Mouse (Mus musculus): ENCODE results near the gene Uba1. TPM values are rescaled to one million over a fixed set of nuclear protein-coding genes. Genes with fewer than 3 reads are reported as not detected.
"Not testable (repeated sequence)": the region's sequence is repeated elsewhere in the genome, so short reads cannot be mapped to it uniquely, and the experiment has no call there.

The Uba1 gene
- polyA plus RNA-seq, 1 experiment from 2014 or later = 279 TPM

- Histone ChIP-seq H3K4me1 (ENCODE audit: control insufficient read depth, insufficient read depth, low read length) (no peaks in the 10 kb centered on the region), H3K9ac (ENCODE audit: low read length) (no peak overlapping the region), H3K27ac (ENCODE audit: low read depth, low read length) (no peak overlapping the region), H3K27me3 (ENCODE audit: control insufficient read depth, insufficient read depth, low read length) (no peaks in the 10 kb centered on the region), H3K36me3 (ENCODE audit: control insufficient read depth, insufficient read depth, low read length) (no peaks in the 10 kb centered on the region; the same call in 1 of the 2 replicates), H3K4me3 (ENCODE audit: low read depth, low read length) (no peak overlapping the region), H3K9me3 (ENCODE audit: control insufficient read depth, low read length) (no peaks in the 10 kb centered on the region), H3K4me2 (no peak overlapping the region)
- 91% methylated on average over 4 of the region's 4 CpGs for WGBS
- DNase-seq (ENCODE audit: low spot score, missing footprints) (no peak), ATAC-seq (ENCODE audit: low FRiP score) (no peak)
Observed at GRCm38 (mm10) chrX:20695842-20696241, 37.7 kb downstream of the Uba1 start.

GRCm38 (mm10) chrX:20703741-20704290 lies 45.7 kb downstream of the Uba1 start, which contains the start of gene Usp11:
Gene Usp11 (plus strand): TSS chrX:20703906.
- H3K36me3 ChIP-seq (ENCODE audit: control insufficient read depth, insufficient read depth, low read length) = no peaks in the 10 kb centered on the region; the same call in 1 of the 2 replicates

GRCm38 (mm10) chrX:20704295-20705082 lies 46.4 kb downstream of the Uba1 start:
- peak overlapping the region; percentile 42 for H3K4me2 ChIP-seq
- H3K4me3 ChIP-seq (ENCODE audit: low read depth, low read length) = peak overlapping the region; percentile 60
- H3K27me3 ChIP-seq (ENCODE audit: control insufficient read depth, insufficient read depth, low read length) = no peaks in the 10 kb centered on the region
- ATAC-seq (ENCODE audit: low FRiP score) = peak; percentile 95
- WGBS = 12% methylated on average over 32 of the region's 32 CpGs
- no peaks in the 10 kb centered on the region for H3K9me3 ChIP-seq (ENCODE audit: control insufficient read depth, low read length)
- peak overlapping the region; percentile 86 for H3K27ac ChIP-seq (ENCODE audit: low read depth, low read length)
- no peaks in the 10 kb centered on the region for H3K4me1 ChIP-seq (ENCODE audit: control insufficient read depth, insufficient read depth, low read length)
- peak overlapping the region; percentile 73 for H3K9ac ChIP-seq (ENCODE audit: low read length)
- peak; percentile 87 for DNase-seq (ENCODE audit: low spot score, missing footprints)
- H3K36me3 ChIP-seq (ENCODE audit: control insufficient read depth, insufficient read depth, low read length) = no peaks in the 10 kb centered on the region

More at GRCm38 (mm10) chrX:20703741-20704290, 45.7 kb downstream of the Uba1 start, which contains the start of gene Usp11:
- Histone ChIP-seq H3K4me2 (peak within 1 kb of the TSS; percentile 42), H3K4me1 (ENCODE audit: control insufficient read depth, insufficient read depth, low read length) (no peaks in the 10 kb centered on the region), H3K4me3 (ENCODE audit: low read depth, low read length) (peak within 1 kb of the TSS; percentile 60), H3K27ac (ENCODE audit: low read depth, low read length) (peak within 1 kb of the TSS; percentile 86), H3K9ac (ENCODE audit: low read length) (peak within 1 kb of the TSS; percentile 73), H3K9me3 (ENCODE audit: control insufficient read depth, low read length) (no peaks in the 10 kb centered on the region), H3K27me3 (ENCODE audit: control insufficient read depth, insufficient read depth, low read length) (no peaks in the 10 kb centered on the region)
- DNase-seq (ENCODE audit: low spot score, missing footprints) (peak; percentile 93), ATAC-seq (ENCODE audit: low FRiP score) (peak; percentile 77)
- WGBS = 16% methylated on average over 32 of the region's 32 CpGs

- no peak for ATAC-seq (ENCODE audit: low FRiP score)
- Histone ChIP-seq H3K27ac (ENCODE audit: low read depth, low read length) (no peak overlapping the region), H3K36me3 (ENCODE audit: control insufficient read depth, insufficient read depth, low read length) (no peaks in the 10 kb centered on the region), H3K4me2 (peak overlapping the region; percentile 42), H3K9me3 (ENCODE audit: control insufficient read depth, low read length) (no peaks in the 10 kb centered on the region), H3K27me3 (ENCODE audit: control insufficient read depth, insufficient read depth, low read length) (no peaks in the 10 kb centered on the region), H3K9ac (ENCODE audit: low read length) (no peak overlapping the region), H3K4me1 (ENCODE audit: control insufficient read depth, insufficient read depth, low read length) (no peaks in the 10 kb centered on the region), H3K4me3 (ENCODE audit: low read depth, low read length) (peak overlapping the region; percentile 60)
- DNase-seq (ENCODE audit: low spot score, missing footprints) = no peak
- WGBS = 34% methylated on average over 3 of the region's 3 CpGs
Observed at GRCm38 (mm10) chrX:20705083-20705402, 46.9 kb downstream of the Uba1 start.

- H3K36me3 ChIP-seq (ENCODE audit: control insufficient read depth, insufficient read depth, low read length) = no peaks in the 10 kb centered on the region
- no peak overlapping the region for H3K4me2 ChIP-seq
- WGBS = 74% methylated on average over 5 of the region's 5 CpGs
- no peak overlapping the region for H3K9ac ChIP-seq (ENCODE audit: low read length)
- DNase-seq (ENCODE audit: low spot score, missing footprints) = no peak
- H3K4me3 ChIP-seq (ENCODE audit: low read depth, low read length) = no peak overlapping the region
- no peaks in the 10 kb centered on the region for H3K4me1 ChIP-seq (ENCODE audit: control insufficient read depth, insufficient read depth, low read length)
- no peaks in the 10 kb centered on the region for H3K9me3 ChIP-seq (ENCODE audit: control insufficient read depth, low read length)
- H3K27me3 ChIP-seq (ENCODE audit: control insufficient read depth, insufficient read depth, low read length) = no peaks in the 10 kb centered on the region
- ATAC-seq (ENCODE audit: low FRiP score) = no peak
- no peak overlapping the region for H3K27ac ChIP-seq (ENCODE audit: low read depth, low read length)
Observed at GRCm38 (mm10) chrX:20728681-20729080, 70.6 kb downstream of the Uba1 start.

GRCm38 (mm10) chrX:20730048-20730447 lies 71.9 kb downstream of the Uba1 start:
- not testable (repeated sequence) for DNase-seq (ENCODE audit: low spot score, missing footprints); ATAC-seq (ENCODE audit: low FRiP score)
- WGBS = 52% methylated on average over 10 of the region's 10 CpGs

More at GRCm38 (mm10) chrX:20730048-20730447, 71.9 kb downstream of the Uba1 start:
- H3K27ac ChIP-seq (ENCODE audit: low read depth, low read length); H3K9me3 ChIP-seq (ENCODE audit: control insufficient read depth, low read length); H3K36me3 ChIP-seq (ENCODE audit: control insufficient read depth, insufficient read depth, low read length); H3K27me3 ChIP-seq (ENCODE audit: control insufficient read depth, insufficient read depth, low read length); H3K4me1 ChIP-seq (ENCODE audit: control insufficient read depth, insufficient read depth, low read length); H3K4me3 ChIP-seq (ENCODE audit: low read depth, low read length); H3K9ac ChIP-seq (ENCODE audit: low read length); H3K4me2 ChIP-seq: not testable (repeated sequence)

Other genes with a start within 250 kb of the Uba1 start
- gene Jade3, start 232.6 kb upstream of the Uba1 start, polyA plus RNA-seq (2014; fragmentation: Nextera tagmentation; extraction: Ambion mirVana) = 9.6 and 10.7 TPM in 2 replicates
- 0.08 and 0.48 TPM in 2 replicates for gene Rgn, start 108.5 kb upstream of the Uba1 start, polyA plus RNA-seq (2014; fragmentation: Nextera tagmentation; extraction: Ambion mirVana)
- gene Rbm10, start 40.8 kb upstream of the Uba1 start, polyA plus RNA-seq (2014; fragmentation: Nextera tagmentation; extraction: Ambion mirVana) = 56.8 and 72.4 TPM in 2 replicates
- 193 and 197 TPM in 2 replicates for gene Ndufb11, start 40.7 kb upstream of the Uba1 start, polyA plus RNA-seq (2014; fragmentation: Nextera tagmentation; extraction: Ambion mirVana)
- gene Cdk16, start 29.6 kb downstream of the Uba1 start, polyA plus RNA-seq (2014; fragmentation: Nextera tagmentation; extraction: Ambion mirVana) = 86.5 and 98.7 TPM in 2 replicates
- gene Usp11, start 45.6 kb downstream of the Uba1 start, polyA plus RNA-seq (2014; fragmentation: Nextera tagmentation; extraction: Ambion mirVana) = 78.4 and 80.5 TPM in 2 replicates
- 92.9 and 98.3 TPM in 2 replicates for gene Araf, start 139.5 kb downstream of the Uba1 start, polyA plus RNA-seq (2014; fragmentation: Nextera tagmentation; extraction: Ambion mirVana)
- gene Timp1, start 211.8 kb downstream of the Uba1 start, polyA plus RNA-seq (2014; fragmentation: Nextera tagmentation; extraction: Ambion mirVana) = 8.1 and 8.4 TPM in 2 replicates